Mouse (Mus musculus): ENCODE results near the gene Samd14. TPM values are rescaled to one million over a fixed set of nuclear protein-coding genes. Genes with fewer than 3 reads are reported as not detected.

The Samd14 gene
- polyA plus RNA-seq, 1 experiment from 2014 or later = 53.1 TPM

- no peak for DNase-seq (ENCODE audit: low spot score)
- Histone ChIP-seq H3K27me3 (ENCODE audit: control insufficient read depth, insufficient read depth, low read length) (no peaks in the 10 kb centered on the region), H3K36me3 (ENCODE audit: control insufficient read depth, insufficient read depth, low read length) (peaks cover 19% of the 10 kb centered on the region), H3K27ac (ENCODE audit: low read depth, low read length) (peak overlapping the region; percentile 63), H3K4me1 (ENCODE audit: control insufficient read depth, insufficient read depth, low read length) (peaks cover 32% of the 10 kb centered on the region), H3K4me2 (ENCODE audit: low read depth) (0 out of 2 replicates have a peak overlapping the region, but pooled peaks have one; percentile 16), H3K9me3 (ENCODE audit: control insufficient read depth, low read length) (no peaks in the 10 kb centered on the region), H3K9ac (ENCODE audit: low read length) (peak overlapping the region; percentile 29; the same call in 1 of the 2 replicates), H3K4me3 (ENCODE audit: low read depth, low read length) (no peak overlapping the region)
- WGBS = 68% methylated on average over 8 of the region's 8 CpGs
- no peak for ATAC-seq (ENCODE audit: insufficient read depth, low FRiP score, low TSS enrichment)
Measured at GRCm38 (mm10) chr11:95000128-95000527, 9.6 kb upstream of the Samd14 start.

- DNase-seq (ENCODE audit: low spot score) = no peak
- Histone ChIP-seq H3K9ac (ENCODE audit: low read length) (peak overlapping the region; percentile 29; the same call in 1 of the 2 replicates), H3K27ac (ENCODE audit: low read depth, low read length) (peak overlapping the region; percentile 63), H3K36me3 (ENCODE audit: control insufficient read depth, insufficient read depth, low read length) (peaks cover 19% of the 10 kb centered on the region), H3K9me3 (ENCODE audit: control insufficient read depth, low read length) (no peaks in the 10 kb centered on the region), H3K27me3 (ENCODE audit: control insufficient read depth, insufficient read depth, low read length) (no peaks in the 10 kb centered on the region), H3K4me1 (ENCODE audit: control insufficient read depth, insufficient read depth, low read length) (peaks cover 29% of the 10 kb centered on the region), H3K4me2 (ENCODE audit: low read depth) (no peak overlapping the region), H3K4me3 (ENCODE audit: low read depth, low read length) (no peak overlapping the region)
- no peak for ATAC-seq (ENCODE audit: insufficient read depth, low FRiP score, low TSS enrichment)
- WGBS = 53% methylated on average over 4 of the region's 4 CpGs
Measured at GRCm38 (mm10) chr11:95000548-95000947, 9.1 kb upstream of the Samd14 start.

- Histone ChIP-seq H3K9me3 (ENCODE audit: control insufficient read depth, low read length) (no peaks in the 10 kb centered on the region), H3K9ac (ENCODE audit: low read length) (no peak overlapping the region), H3K27me3 (ENCODE audit: control insufficient read depth, insufficient read depth, low read length) (no peaks in the 10 kb centered on the region), H3K4me3 (ENCODE audit: low read depth, low read length) (no peak overlapping the region), H3K4me1 (ENCODE audit: control insufficient read depth, insufficient read depth, low read length) (peaks cover 28% of the 10 kb centered on the region), H3K4me2 (ENCODE audit: low read depth) (no peak overlapping the region), H3K27ac (ENCODE audit: low read depth, low read length) (peak overlapping the region; percentile 63), H3K36me3 (ENCODE audit: control insufficient read depth, insufficient read depth, low read length) (peaks cover 22% of the 10 kb centered on the region)
- WGBS = 3% methylated on average over 8 of the region's 8 CpGs
- ATAC-seq (ENCODE audit: insufficient read depth, low FRiP score, low TSS enrichment) = peak; percentile 79
- DNase-seq (ENCODE audit: low spot score) = peak; percentile 86
Measured at GRCm38 (mm10) chr11:95001058-95001457, 8.6 kb upstream of the Samd14 start.

- Histone ChIP-seq H3K36me3 (ENCODE audit: control insufficient read depth, insufficient read depth, low read length) (peaks cover 22% of the 10 kb centered on the region), H3K9me3 (ENCODE audit: control insufficient read depth, low read length) (no peaks in the 10 kb centered on the region), H3K4me3 (ENCODE audit: low read depth, low read length) (no peak overlapping the region), H3K27ac (ENCODE audit: low read depth, low read length) (no peak overlapping the region), H3K4me1 (ENCODE audit: control insufficient read depth, insufficient read depth, low read length) (peaks cover 29% of the 10 kb centered on the region), H3K9ac (ENCODE audit: low read length) (no peak overlapping the region), H3K4me2 (ENCODE audit: low read depth) (no peak overlapping the region), H3K27me3 (ENCODE audit: control insufficient read depth, insufficient read depth, low read length) (no peaks in the 10 kb centered on the region)
- 87% methylated on average over 21 of the region's 21 CpGs for WGBS
- no peak for ATAC-seq (ENCODE audit: insufficient read depth, low FRiP score, low TSS enrichment)
- DNase-seq (ENCODE audit: low spot score) = no peak
Measured at GRCm38 (mm10) chr11:95001584-95002347, 7.9 kb upstream of the Samd14 start.

- peaks cover 22% of the 10 kb centered on the region for H3K36me3 ChIP-seq (ENCODE audit: control insufficient read depth, insufficient read depth, low read length)
- no peak overlapping the region for H3K9ac ChIP-seq (ENCODE audit: low read length)
- DNase-seq (ENCODE audit: low spot score) (no peak), ATAC-seq (ENCODE audit: insufficient read depth, low FRiP score, low TSS enrichment) (no peak)
- H3K27ac ChIP-seq (ENCODE audit: low read depth, low read length) = no peak overlapping the region
- H3K9me3 ChIP-seq (ENCODE audit: control insufficient read depth, low read length) = no peaks in the 10 kb centered on the region
- no peak overlapping the region for H3K4me2 ChIP-seq (ENCODE audit: low read depth)
- no peak overlapping the region for H3K4me3 ChIP-seq (ENCODE audit: low read depth, low read length)
- H3K4me1 ChIP-seq (ENCODE audit: control insufficient read depth, insufficient read depth, low read length) = peaks cover 33% of the 10 kb centered on the region
- 95% methylated on average over 8 of the region's 8 CpGs for WGBS
- no peaks in the 10 kb centered on the region for H3K27me3 ChIP-seq (ENCODE audit: control insufficient read depth, insufficient read depth, low read length)
Measured at GRCm38 (mm10) chr11:95002705-95003104, 7.0 kb upstream of the Samd14 start.

- H3K9me3 ChIP-seq (ENCODE audit: control insufficient read depth, low read length) = no peaks in the 10 kb centered on the region
- DNase-seq (ENCODE audit: low spot score) (no peak), ATAC-seq (ENCODE audit: insufficient read depth, low FRiP score, low TSS enrichment) (no peak)
- H3K4me2 ChIP-seq (ENCODE audit: low read depth) = no peak overlapping the region
- no peak overlapping the region for H3K27ac ChIP-seq (ENCODE audit: low read depth, low read length)
- WGBS = 86% methylated on average over 12 of the region's 12 CpGs
- H3K36me3 ChIP-seq (ENCODE audit: control insufficient read depth, insufficient read depth, low read length) = peaks cover 17% of the 10 kb centered on the region
- H3K27me3 ChIP-seq (ENCODE audit: control insufficient read depth, insufficient read depth, low read length) = no peaks in the 10 kb centered on the region
- H3K9ac ChIP-seq (ENCODE audit: low read length) = no peak overlapping the region
- H3K4me1 ChIP-seq (ENCODE audit: control insufficient read depth, insufficient read depth, low read length) = peaks cover 34% of the 10 kb centered on the region
- no peak overlapping the region for H3K4me3 ChIP-seq (ENCODE audit: low read depth, low read length)
Measured at GRCm38 (mm10) chr11:95004136-95004936, 5.3 kb upstream of the Samd14 start.

- 59% methylated on average over 6 of the region's 6 CpGs for WGBS
- H3K4me2 ChIP-seq (ENCODE audit: low read depth) = no peak overlapping the region
- no peak overlapping the region for H3K27ac ChIP-seq (ENCODE audit: low read depth, low read length)
- no peak overlapping the region for H3K4me3 ChIP-seq (ENCODE audit: low read depth, low read length)
- H3K4me1 ChIP-seq (ENCODE audit: control insufficient read depth, insufficient read depth, low read length) = peaks cover 33% of the 10 kb centered on the region
- ATAC-seq (ENCODE audit: insufficient read depth, low FRiP score, low TSS enrichment) = no peak
- H3K36me3 ChIP-seq (ENCODE audit: control insufficient read depth, insufficient read depth, low read length) = peaks cover 17% of the 10 kb centered on the region
- no peaks in the 10 kb centered on the region for H3K9me3 ChIP-seq (ENCODE audit: control insufficient read depth, low read length)
- H3K9ac ChIP-seq (ENCODE audit: low read length) = no peak overlapping the region
- no peak for DNase-seq (ENCODE audit: low spot score)
- H3K27me3 ChIP-seq (ENCODE audit: control insufficient read depth, insufficient read depth, low read length) = no peaks in the 10 kb centered on the region
Measured at GRCm38 (mm10) chr11:95004937-95005198, 4.8 kb upstream of the Samd14 start.

GRCm38 (mm10) chr11:95006038-95006437, 3.6 kb upstream of the Samd14 start:
- Histone ChIP-seq H3K4me3 (ENCODE audit: low read depth, low read length) (no peak overlapping the region; the same call in 1 of the 2 replicates), H3K27me3 (ENCODE audit: control insufficient read depth, insufficient read depth, low read length) (no peaks in the 10 kb centered on the region), H3K36me3 (ENCODE audit: control insufficient read depth, insufficient read depth, low read length) (peaks cover 13% of the 10 kb centered on the region), H3K9ac (ENCODE audit: low read length) (peak overlapping the region; percentile 65), H3K9me3 (ENCODE audit: control insufficient read depth, low read length) (no peaks in the 10 kb centered on the region), H3K27ac (ENCODE audit: low read depth, low read length) (peak overlapping the region; percentile 58; the same call in 1 of the 2 replicates), H3K4me2 (ENCODE audit: low read depth) (peak overlapping the region; percentile 78), H3K4me1 (ENCODE audit: control insufficient read depth, insufficient read depth, low read length) (peaks cover 23% of the 10 kb centered on the region)
- ATAC-seq (ENCODE audit: insufficient read depth, low FRiP score, low TSS enrichment) = no peak
- no peak for DNase-seq (ENCODE audit: low spot score)
- 43% methylated on average over 4 of the region's 4 CpGs for WGBS
